Mouse (Mus musculus): ENCODE results near the gene Fbxw8. TPM values are rescaled to one million over a fixed set of nuclear protein-coding genes. Genes with fewer than 3 reads are reported as not detected.

Fbxw8 gene
- polyA plus RNA-seq, 1 experiment from 2014 or later = 45.0 TPM

GRCm38 (mm10) chr5:118065516-118066255 is 89.6 kb downstream of the Fbxw8 start:
- Histone ChIP-seq H3K9me3 (replicated peaks) (no peaks in the 10 kb centered on the region), H3K27ac (no peak overlapping the region), H3K4me3 (no peak overlapping the region), H3K36me3 (peaks cover 33% of the 10 kb centered on the region), H3K27me3 (no peaks in the 10 kb centered on the region), H3K9ac (no peak overlapping the region), H3K4me1 (peaks cover 35% of the 10 kb centered on the region), H3K4me2 (replicated peaks) (no peak overlapping the region)
- 87% methylated on average over 19 of the region's 19 CpGs for WGBS
- ATAC-seq (ENCODE audit: low FRiP score) = no peak

GRCm38 (mm10) chr5:118064284-118064901 is 90.9 kb downstream of the Fbxw8 start:
- H3K4me2 ChIP-seq (replicated peaks) = no peak overlapping the region
- H3K27ac ChIP-seq = peak overlapping the region; percentile 77
- no peaks in the 10 kb centered on the region for H3K27me3 ChIP-seq
- ATAC-seq (ENCODE audit: low FRiP score) = no peak; the same call in 1 of the 2 replicates
- 41% methylated on average over 10 of the region's 10 CpGs for WGBS
- H3K9me3 ChIP-seq (replicated peaks) = no peaks in the 10 kb centered on the region
- H3K4me1 ChIP-seq = peaks cover 35% of the 10 kb centered on the region
- no peak overlapping the region for H3K9ac ChIP-seq
- no peak overlapping the region for H3K4me3 ChIP-seq
- H3K36me3 ChIP-seq = peaks cover 33% of the 10 kb centered on the region

GRCm38 (mm10) chr5:118063181-118063621 is 92.1 kb downstream of the Fbxw8 start:
- ATAC-seq (ENCODE audit: low FRiP score) = no peak
- peak overlapping the region; percentile 5; the same call in 1 of the 2 replicates for H3K27ac ChIP-seq
- WGBS = 64% methylated on average over 8 of the region's 8 CpGs
- H3K9me3 ChIP-seq (replicated peaks) = no peaks in the 10 kb centered on the region
- peaks cover 32% of the 10 kb centered on the region for H3K36me3 ChIP-seq
- no peak overlapping the region for H3K9ac ChIP-seq
- no peak overlapping the region for H3K4me3 ChIP-seq
- H3K4me2 ChIP-seq (replicated peaks) = no peak overlapping the region
- peaks cover 35% of the 10 kb centered on the region for H3K4me1 ChIP-seq
- no peaks in the 10 kb centered on the region for H3K27me3 ChIP-seq

- Histone ChIP-seq H3K27ac (no peak overlapping the region), H3K27me3 (no peaks in the 10 kb centered on the region), H3K4me2 (replicated peaks) (no peak overlapping the region), H3K4me3 (no peak overlapping the region), H3K9ac (no peak overlapping the region), H3K9me3 (replicated peaks) (no peaks in the 10 kb centered on the region), H3K36me3 (peaks cover 18% of the 10 kb centered on the region), H3K4me1 (peaks cover 41% of the 10 kb centered on the region)
- ATAC-seq (ENCODE audit: low FRiP score) = no peak
- WGBS = 94% methylated on average over 18 of the region's 18 CpGs
These were observed 93.9 kb downstream of the Fbxw8 start for GRCm38 (mm10) chr5:118061391-118061790.

- no peak for ATAC-seq (ENCODE audit: low FRiP score)
- Histone ChIP-seq H3K27ac (no peak overlapping the region), H3K4me2 (replicated peaks) (no peak overlapping the region), H3K4me1 (peaks cover 28% of the 10 kb centered on the region), H3K9me3 (replicated peaks) (no peaks in the 10 kb centered on the region), H3K36me3 (0 out of 2 replicates have a peak, but pooled peaks cover under 1% of the 10 kb centered on the region), H3K4me3 (no peak overlapping the region), H3K9ac (no peak overlapping the region), H3K27me3 (no peaks in the 10 kb centered on the region)
- WGBS = 82% methylated on average over 9 of the region's 9 CpGs
These were observed 95.6 kb downstream of the Fbxw8 start for GRCm38 (mm10) chr5:118059646-118060045.

GRCm38 (mm10) chr5:118058858-118059257 is 96.4 kb downstream of the Fbxw8 start:
- 93% methylated on average over 10 of the region's 10 CpGs for WGBS
- Histone ChIP-seq H3K27ac (no peak overlapping the region), H3K4me1 (peaks cover 21% of the 10 kb centered on the region), H3K4me3 (no peak overlapping the region), H3K9ac (no peak overlapping the region), H3K36me3 (no peaks in the 10 kb centered on the region), H3K9me3 (replicated peaks) (no peaks in the 10 kb centered on the region), H3K27me3 (no peaks in the 10 kb centered on the region), H3K4me2 (replicated peaks) (no peak overlapping the region)
- no peak for ATAC-seq (ENCODE audit: low FRiP score)

- Histone ChIP-seq H3K4me1 (peaks cover 13% of the 10 kb centered on the region), H3K9ac (no peak overlapping the region), H3K4me2 (replicated peaks) (no peak overlapping the region), H3K36me3 (no peaks in the 10 kb centered on the region), H3K4me3 (no peak overlapping the region), H3K9me3 (replicated peaks) (no peaks in the 10 kb centered on the region), H3K27me3 (no peaks in the 10 kb centered on the region), H3K27ac (no peak overlapping the region)
- no peak for ATAC-seq (ENCODE audit: low FRiP score)
- WGBS = 57% methylated on average over 8 of the region's 8 CpGs
These were observed 97.7 kb downstream of the Fbxw8 start for GRCm38 (mm10) chr5:118057508-118058111.

GRCm38 (mm10) chr5:118053205-118053604 is 102.1 kb downstream of the Fbxw8 start:
- WGBS = 91% methylated on average over 2 of the region's 2 CpGs
- Histone ChIP-seq H3K9ac (no peak overlapping the region), H3K27ac (no peak overlapping the region), H3K27me3 (no peaks in the 10 kb centered on the region), H3K4me3 (no peak overlapping the region), H3K4me2 (replicated peaks) (no peak overlapping the region), H3K36me3 (no peaks in the 10 kb centered on the region), H3K9me3 (replicated peaks) (no peaks in the 10 kb centered on the region), H3K4me1 (peaks cover 13% of the 10 kb centered on the region)
- no peak for ATAC-seq (ENCODE audit: low FRiP score)

- WGBS = 81% methylated on average over 8 of the region's 8 CpGs
- H3K4me3 ChIP-seq = no peak overlapping the region
These were observed 103.1 kb downstream of the Fbxw8 start for GRCm38 (mm10) chr5:118051981-118052662.

GRCm38 (mm10) chr5:118050743-118051142 is 104.5 kb downstream of the Fbxw8 start:
- no peak overlapping the region for H3K27ac ChIP-seq
- H3K27me3 ChIP-seq = no peaks in the 10 kb centered on the region
- H3K9ac ChIP-seq = no peak overlapping the region
- no peaks in the 10 kb centered on the region for H3K36me3 ChIP-seq
- WGBS = 78% methylated on average over 4 of the region's 4 CpGs
- H3K4me1 ChIP-seq = no peaks in the 10 kb centered on the region
- ATAC-seq (ENCODE audit: low FRiP score) = no peak
- H3K4me2 ChIP-seq (replicated peaks) = no peak overlapping the region
- H3K4me3 ChIP-seq = no peak overlapping the region
- H3K9me3 ChIP-seq (replicated peaks) = no peaks in the 10 kb centered on the region

More at GRCm38 (mm10) chr5:118051981-118052662, 103.1 kb downstream of the Fbxw8 start:
- H3K36me3 ChIP-seq = no peaks in the 10 kb centered on the region
- H3K4me1 ChIP-seq = peaks cover 8% of the 10 kb centered on the region; the same call in 1 of the 2 replicates
- ATAC-seq (ENCODE audit: low FRiP score) = no peak
- H3K4me2 ChIP-seq (replicated peaks) = no peak overlapping the region
- H3K9me3 ChIP-seq (replicated peaks) = no peaks in the 10 kb centered on the region
- no peaks in the 10 kb centered on the region for H3K27me3 ChIP-seq
- no peak overlapping the region for H3K9ac ChIP-seq
- H3K27ac ChIP-seq = no peak overlapping the region

GRCm38 (mm10) chr5:118048928-118049327 is 106.3 kb downstream of the Fbxw8 start:
- Histone ChIP-seq H3K4me3 (no peak overlapping the region), H3K36me3 (no peaks in the 10 kb centered on the region), H3K9me3 (replicated peaks) (no peaks in the 10 kb centered on the region), H3K9ac (no peak overlapping the region), H3K4me2 (replicated peaks) (no peak overlapping the region), H3K27me3 (no peaks in the 10 kb centered on the region), H3K27ac (no peak overlapping the region), H3K4me1 (no peaks in the 10 kb centered on the region)
- ATAC-seq (ENCODE audit: low FRiP score) = no peak
- WGBS = 83% methylated on average over 5 of the region's 5 CpGs

- H3K27ac ChIP-seq = no peak overlapping the region
- no peaks in the 10 kb centered on the region for H3K27me3 ChIP-seq
- WGBS = 92% methylated on average over 4 of the region's 4 CpGs
- no peaks in the 10 kb centered on the region for H3K9me3 ChIP-seq (replicated peaks)
- no peaks in the 10 kb centered on the region for H3K4me1 ChIP-seq
- H3K9ac ChIP-seq = no peak overlapping the region
- no peaks in the 10 kb centered on the region for H3K36me3 ChIP-seq
- no peak for ATAC-seq (ENCODE audit: low FRiP score)
- no peak overlapping the region for H3K4me2 ChIP-seq (replicated peaks)
- no peak overlapping the region for H3K4me3 ChIP-seq
These were observed 106.9 kb downstream of the Fbxw8 start for GRCm38 (mm10) chr5:118048412-118048811.
